Mouse (Mus musculus): ENCODE results near the gene Diaph3. TPM values are rescaled to one million over a fixed set of nuclear protein-coding genes. Genes with fewer than 3 reads are reported as not detected.

Gene Diaph3
- 11.5 and 14.5 TPM in 2 replicates for polyA plus RNA-seq (2015; fragmentation: Nextera tagmentation; extraction: Ambion mirVana)

GRCm38 (mm10) chr14:87140963-87141486 is at the start of gene Diaph3:
TSS of gene Diaph3 (minus strand) at chr14:87141235.
- DNase-seq (ENCODE audit: low spot score): peak; percentile 97

DNA sequence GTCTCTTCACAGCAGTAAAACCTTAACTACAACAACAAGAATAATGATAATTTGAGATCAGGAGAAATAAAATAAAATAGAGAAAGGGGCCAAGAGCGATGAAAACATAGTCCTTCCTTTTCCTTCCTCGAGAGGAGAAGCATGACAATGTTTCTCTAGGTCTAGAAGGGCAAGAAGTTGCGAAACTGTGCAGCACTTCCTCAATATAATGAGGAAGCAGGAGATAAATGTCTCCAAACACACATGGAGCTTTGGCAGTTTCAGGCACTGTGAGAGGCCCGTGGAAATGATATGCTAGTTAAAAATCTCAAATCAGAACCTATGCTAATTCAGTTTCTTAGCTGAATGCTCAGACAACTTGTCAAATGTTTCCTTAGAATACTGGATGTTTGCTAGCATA is 49.6 kb upstream of the Diaph3 start:
- no peak for DNase-seq (ENCODE audit: low spot score)

DNA sequence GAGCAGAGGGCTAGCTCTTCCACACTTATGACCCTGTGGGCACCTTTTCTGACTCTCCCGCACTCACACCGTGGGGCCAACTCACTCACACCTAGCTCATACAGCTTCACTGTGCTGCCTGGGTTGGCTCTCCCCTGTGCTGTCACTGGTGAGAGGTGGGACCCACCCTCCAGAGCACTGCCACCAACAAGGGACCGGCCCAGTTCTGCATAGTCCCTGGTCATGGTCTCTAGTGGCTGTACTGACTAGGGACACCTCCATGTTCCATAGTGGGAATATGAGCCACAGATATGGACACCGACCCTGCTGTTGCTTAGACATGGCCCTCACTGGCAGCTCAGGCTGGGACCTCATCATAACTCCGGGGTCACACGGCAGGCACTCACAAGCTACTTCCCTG is 30.5 kb upstream of the Diaph3 start:
- DNase-seq (ENCODE audit: low spot score): no peak

GRCm38 (mm10) chr14:87169151-87169550 is 28.1 kb upstream of the Diaph3 start:
- no peak for DNase-seq (ENCODE audit: low spot score)

GRCm38 (mm10) chr14:87155621-87156238 is 14.7 kb upstream of the Diaph3 start:
- DNase-seq (ENCODE audit: low spot score): no peak

DNA sequence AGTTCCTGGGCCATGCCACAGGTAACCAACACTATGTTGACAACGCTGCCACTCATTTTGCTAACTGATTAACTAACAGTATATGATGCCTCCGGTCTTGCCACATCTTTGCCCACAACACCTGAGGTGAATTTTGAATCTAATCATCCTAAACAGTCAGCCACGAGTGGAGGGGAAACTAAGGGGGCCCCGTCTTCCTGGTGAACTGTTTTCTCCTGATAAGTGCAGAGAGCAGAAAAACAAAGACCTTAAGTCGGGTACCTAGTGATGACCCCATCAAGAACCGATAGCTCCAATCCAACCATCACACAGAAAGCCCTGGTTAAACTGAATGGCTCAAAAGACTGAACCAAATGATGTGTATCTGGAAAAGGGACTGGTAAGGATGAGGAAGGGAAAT is 8.6 kb upstream of the Diaph3 start:
- no peak for DNase-seq (ENCODE audit: low spot score)

DNA sequence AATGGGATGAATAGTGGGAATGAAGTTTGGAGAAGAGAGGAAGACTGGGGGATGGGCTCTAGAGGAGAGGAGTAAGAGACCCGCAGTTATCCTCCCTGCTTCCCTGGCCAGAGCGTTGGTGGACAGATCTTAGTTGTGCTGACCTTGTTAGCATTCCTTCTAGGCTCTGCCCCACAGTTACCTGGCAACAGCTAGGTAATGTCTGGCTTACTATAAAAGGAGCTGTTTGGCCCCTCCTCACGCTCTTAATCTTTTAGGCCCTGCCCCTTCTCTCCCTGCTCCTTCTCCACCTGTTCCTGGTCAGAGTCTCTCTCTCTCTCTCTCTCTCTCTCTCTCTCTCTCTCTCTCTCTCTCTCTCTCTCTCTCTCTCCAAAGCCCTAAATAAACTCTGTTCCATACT is 5.7 kb upstream of the Diaph3 start:
- DNase-seq (ENCODE audit: low spot score): no peak

DNA sequence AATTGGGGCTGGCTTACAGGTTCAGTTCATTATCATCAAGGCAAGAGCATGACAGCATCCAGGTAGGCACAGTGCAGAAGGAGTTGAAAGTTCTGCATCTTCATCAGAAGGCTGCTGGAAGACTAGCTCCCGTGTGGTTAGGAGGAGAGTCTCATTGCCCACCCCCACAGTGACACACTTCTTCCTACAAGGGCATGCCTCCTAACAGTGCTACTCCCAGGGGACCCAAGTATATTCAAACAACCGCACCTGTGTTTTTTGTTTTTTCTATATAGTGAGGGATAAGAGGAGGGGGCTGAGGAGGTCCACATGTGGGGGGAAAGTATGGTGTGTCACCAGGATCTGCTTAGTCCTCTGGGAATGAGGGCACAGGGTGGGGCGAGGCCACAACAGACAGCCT is 4.3 kb upstream of the Diaph3 start:
- no peak for DNase-seq (ENCODE audit: low spot score)

- no peak for DNase-seq (ENCODE audit: low spot score)
These were observed 742 bp upstream of the Diaph3 start for GRCm38 (mm10) chr14:87141777-87142176.

DNA sequence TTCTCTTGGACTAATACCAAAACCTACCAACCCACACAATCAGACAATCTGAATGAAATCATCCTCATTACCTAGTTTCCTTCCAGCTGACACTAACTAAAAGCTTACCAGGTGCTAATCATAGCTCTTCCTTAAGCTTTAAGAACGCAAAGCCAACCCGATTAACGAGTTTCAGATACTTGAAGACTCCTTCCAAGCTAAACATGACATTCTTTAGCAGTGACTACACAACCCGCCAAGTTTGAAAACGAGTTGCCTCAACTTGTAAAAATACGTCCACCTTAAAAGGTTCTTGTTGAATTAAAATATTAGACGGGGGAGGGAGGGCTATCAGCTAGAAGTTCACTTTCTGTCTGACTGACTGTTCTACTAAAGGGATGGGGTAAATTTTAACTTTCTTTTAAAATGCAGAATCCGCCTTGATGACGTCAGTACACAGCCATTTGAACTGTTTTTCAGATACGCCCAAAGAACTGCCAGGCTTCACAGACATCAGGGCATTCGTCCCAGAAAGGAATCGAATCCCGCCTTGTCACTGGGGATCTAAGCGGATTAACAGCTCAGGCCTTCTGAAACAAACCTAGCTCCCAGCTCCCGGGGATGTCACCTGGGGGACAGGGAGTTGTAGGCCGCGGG is 590 bp downstream of the Diaph3 start:
- peak; percentile 56 for DNase-seq (ENCODE audit: low spot score)

- DNase-seq (ENCODE audit: low spot score): no peak
These were observed 14.9 kb downstream of the Diaph3 start for GRCm38 (mm10) chr14:87126076-87126639.

- no peak for DNase-seq (ENCODE audit: low spot score)
These were observed 15.5 kb downstream of the Diaph3 start for GRCm38 (mm10) chr14:87125492-87125891.

DNA sequence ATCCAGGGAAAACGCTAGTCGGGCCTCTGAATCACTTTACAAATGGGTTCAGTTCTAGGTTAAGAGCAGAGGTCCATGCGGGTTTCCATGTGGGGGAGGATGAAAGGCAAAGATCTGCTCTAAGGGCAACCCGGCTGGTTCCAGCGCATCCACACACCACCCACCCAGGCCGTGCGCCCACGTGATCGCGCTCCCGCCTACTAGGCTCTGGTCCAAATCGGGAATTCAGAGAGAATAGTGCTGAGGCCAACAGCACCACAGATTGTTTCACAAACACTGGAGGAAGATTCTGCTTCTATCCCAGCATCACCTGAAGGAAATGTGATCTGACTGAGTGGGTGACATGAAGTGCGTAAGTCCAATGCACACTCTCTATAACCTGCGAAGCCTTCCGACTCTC is 17.9 kb downstream of the Diaph3 start:
- DNase-seq (ENCODE audit: low spot score): no peak

DNA sequence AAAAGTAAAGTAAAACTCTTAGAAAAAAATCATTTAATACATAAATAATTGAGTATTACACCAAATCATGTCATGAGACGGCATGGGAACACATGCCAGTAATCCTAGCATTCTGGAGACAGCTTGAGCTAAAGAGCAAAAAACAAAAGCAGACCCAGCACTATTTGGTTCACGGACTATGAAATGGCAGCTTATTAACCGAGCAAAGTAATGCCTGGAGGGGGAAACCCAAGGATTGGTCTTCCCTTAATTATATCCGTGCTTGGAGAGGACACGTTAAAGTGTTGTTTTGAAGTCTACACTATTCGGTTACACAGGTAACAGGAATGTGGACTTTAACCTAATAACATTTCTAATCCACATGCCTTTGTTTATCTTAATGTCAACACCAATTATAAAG is 19.2 kb downstream of the Diaph3 start:
- no peak for DNase-seq (ENCODE audit: low spot score)

DNA sequence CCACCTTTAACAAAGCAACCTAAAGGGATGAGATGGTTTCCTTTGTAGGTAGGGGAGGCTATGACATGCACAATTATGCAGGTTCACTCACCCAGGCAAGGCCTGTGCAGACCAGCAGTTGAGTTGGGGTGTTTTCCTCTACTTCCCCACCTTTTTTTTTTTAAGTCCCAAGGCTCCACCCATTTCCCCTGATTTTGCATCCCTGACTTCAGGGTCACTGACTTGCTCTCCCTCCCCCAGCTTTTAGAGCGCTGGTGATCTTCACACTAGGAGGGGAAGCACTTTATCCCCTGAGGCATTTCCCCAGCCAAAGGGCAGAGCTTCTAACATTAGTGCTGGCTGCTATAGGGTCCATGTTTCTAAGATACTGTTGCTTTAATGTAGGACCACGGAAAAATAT is 30.4 kb downstream of the Diaph3 start:
- DNase-seq (ENCODE audit: low spot score): no peak

DNA sequence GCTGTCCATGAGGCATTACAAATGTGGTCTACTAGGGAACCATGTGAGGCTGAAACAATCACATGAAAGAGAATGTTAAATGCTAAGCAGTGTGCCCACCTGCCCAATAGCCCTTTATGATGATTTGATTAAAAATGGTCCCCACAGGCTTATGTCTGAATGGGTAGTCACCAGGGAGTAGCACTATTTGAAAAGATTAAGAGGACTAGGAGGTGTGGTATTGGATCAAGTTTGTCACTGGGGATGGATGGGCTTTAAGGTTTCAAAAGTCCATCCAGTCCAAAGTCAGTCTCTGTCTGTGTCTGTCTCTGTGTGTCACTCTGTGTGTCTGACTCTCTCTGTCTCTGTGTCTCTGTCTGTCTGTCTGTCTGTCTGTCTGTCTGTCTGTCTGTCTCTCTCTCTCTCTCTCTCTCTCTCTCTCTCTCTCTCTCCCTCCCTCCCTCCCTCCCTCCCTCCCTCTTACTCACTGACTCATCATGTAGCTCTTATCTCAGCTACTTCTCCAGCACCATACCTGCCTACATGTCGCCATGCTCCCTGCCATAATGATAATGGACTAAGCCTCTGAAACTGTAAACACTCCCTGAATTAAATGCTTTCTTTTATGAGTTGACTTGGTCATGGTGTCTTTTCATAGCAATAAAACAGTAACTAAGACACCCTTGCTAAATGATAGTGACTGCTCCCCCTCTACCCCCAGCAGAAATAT is 41.5 kb downstream of the Diaph3 start:
- DNase-seq (ENCODE audit: low spot score): no peak

DNA sequence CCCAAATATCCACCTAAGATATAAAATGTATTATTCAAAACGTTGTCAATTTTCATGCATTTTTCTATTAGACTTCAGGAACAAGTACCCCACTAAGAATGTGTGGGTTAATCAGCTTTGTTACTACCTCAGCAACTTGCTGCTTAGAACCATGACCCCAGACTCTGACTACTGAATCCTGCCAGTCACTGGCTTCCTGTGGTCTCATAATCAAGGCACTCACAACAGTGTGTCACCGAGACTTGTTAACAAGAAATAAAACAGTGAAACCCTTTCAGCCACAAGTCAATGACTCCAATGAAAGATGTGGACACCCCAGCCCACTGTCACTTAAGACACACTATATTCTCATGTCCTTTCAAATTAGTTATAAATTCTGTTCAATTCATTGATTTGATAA is 42.9 kb downstream of the Diaph3 start:
- DNase-seq (ENCODE audit: low spot score): no peak

- no peak for DNase-seq (ENCODE audit: low spot score)
These were observed 49.5 kb downstream of the Diaph3 start for GRCm38 (mm10) chr14:87091522-87091921.

GRCm38 (mm10) chr14:87091108-87091507 is 49.9 kb downstream of the Diaph3 start:
- no peak for DNase-seq (ENCODE audit: low spot score)

DNA sequence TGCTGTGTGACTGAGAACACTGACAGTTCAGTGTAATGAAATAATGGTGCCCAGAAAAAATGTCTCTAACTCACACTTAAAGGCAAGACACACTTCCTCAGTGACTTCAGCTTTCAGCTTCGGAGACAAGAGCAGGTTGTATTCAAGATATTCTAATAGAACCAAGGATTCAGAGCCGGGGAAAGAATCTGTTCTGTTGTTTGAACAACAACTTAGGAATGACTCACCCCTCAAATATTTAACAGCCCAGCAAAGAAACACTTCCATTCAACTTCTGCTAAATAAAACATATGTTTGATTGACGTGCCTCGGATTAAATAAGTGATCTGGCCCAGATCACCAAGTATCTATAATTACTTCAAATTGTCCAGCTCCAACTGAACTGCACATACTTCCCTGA is 52.1 kb downstream of the Diaph3 start:
- no peak for DNase-seq (ENCODE audit: low spot score)

- no peak for DNase-seq (ENCODE audit: low spot score)
These were observed 52.6 kb downstream of the Diaph3 start for GRCm38 (mm10) chr14:87088456-87088855.

GRCm38 (mm10) chr14:87087996-87088395 is 53.0 kb downstream of the Diaph3 start:
- no peak for DNase-seq (ENCODE audit: low spot score)

Data from thymus, postnatal 0 days (tissue).